Mouse (Mus musculus) liver, embryonic 14.5 days (tissue): ENCODE results near the gene Spag9.

ENCODE experiments used
- CTCF ChIP-seq: IDR thresholded peaks from 2 replicates; pipeline ENCODE4 v1.5.1; 2016; ENCODE audit warnings: antibody characterized with exemption, low read depth, control low read depth
- EP300 ChIP-seq: IDR thresholded peaks from 2 replicates; pipeline ENCODE4 v1.6.1; 2016; ENCODE audit warnings: antibody characterized with exemption, low read depth

GRCm38 (mm10) chr11:93957746-93958145 is 38.1 kb upstream of the Spag9 start:
- no peak for TF ChIP-seq CTCF
- no peak for TF ChIP-seq EP300
